ENCODE assay signal across 11 mouse cellular contexts in the genomic region with DNA sequence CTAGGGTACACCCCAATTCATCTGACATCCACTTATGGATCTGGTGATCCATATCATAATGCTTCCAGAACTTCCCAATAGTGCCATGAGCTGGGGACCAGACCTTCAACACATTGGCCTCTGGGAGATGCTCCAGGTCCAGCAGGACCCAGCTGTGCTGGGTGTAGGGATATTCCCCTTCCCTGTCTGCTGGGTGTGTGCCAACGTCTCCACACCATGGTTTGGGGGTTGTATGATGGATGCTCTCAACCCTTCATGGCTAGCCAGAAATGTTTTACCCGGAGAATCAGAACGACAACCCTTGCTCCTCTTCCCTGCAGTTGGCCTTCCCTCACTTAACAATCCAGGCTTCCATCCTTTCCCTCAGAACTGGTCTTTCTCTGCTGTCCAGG. TPM values are rescaled to one million over a fixed set of nuclear protein-coding genes. Genes with fewer than 3 reads are reported as not detected.
DNase-seq lines count a peak whose midpoint lies in the region; ATAC-seq and TF ChIP-seq lines count a peak whose summit lies in the region.
"Had no signal": no experiment of that assay in that cellular context is flagged by ENCODE, and none has a peak within 500 bp of the region (broad histone marks: within the 10 kb centered on the region; RNA-seq: fewer than 3 reads in every experiment).

No protein-coding gene starts in this region.

- intact Hi-C loops in heart, postnatal 14 days (cut with DNase I) = loop anchor here (2.0 kb wide), 1 partner anchor 67 kb away; a partner anchor contains a TSS

- no peaks in the 10 kb centered on the region for H3K36me3 ChIP-seq in heart, embryonic 11.5 days (ENCODE audit: control insufficient read depth, insufficient read depth, low read length)
- H3K36me3 ChIP-seq in lung, embryonic 14.5 days (ENCODE audit: insufficient read depth) = no peaks in the 10 kb centered on the region
- H3K36me3 ChIP-seq in intestine, embryonic 16.5 days (ENCODE audit: control insufficient read depth, insufficient read depth, low read length) = no peaks in the 10 kb centered on the region
- no peaks in the 10 kb centered on the region for H3K36me3 ChIP-seq in stomach, embryonic 16.5 days (ENCODE audit: control insufficient read depth, insufficient read depth, low read length)
- no peaks in the 10 kb centered on the region for H3K36me3 ChIP-seq in forebrain, embryonic 16.5 days (ENCODE audit: control insufficient read depth, insufficient read depth)
- H3K36me3 ChIP-seq: hindbrain, embryonic 10.5 days had no signal

- no peak for ATAC-seq in heart, embryonic 11.5 days (replicated peaks; ENCODE audit: insufficient number of reproducible peaks, low FRiP score, low TSS enrichment)
- peak; percentile 59; the same call in 1 of the 2 replicates for ATAC-seq in lung, embryonic 14.5 days (ENCODE audit: insufficient read depth)
- peak; percentile 62 for ATAC-seq in intestine, embryonic 16.5 days
- ATAC-seq in stomach, embryonic 16.5 days (ENCODE audit: insufficient read depth, low FRiP score) = peak; percentile 39
- ATAC-seq in forebrain, embryonic 16.5 days = no peak
- ATAC-seq: activated CD4-positive, CD25-positive, alpha-beta regulatory T cell, adult 4 months; forebrain, embryonic 13.5 days had no signal

- no peaks in the 10 kb centered on the region for H3K27me3 ChIP-seq in heart, embryonic 11.5 days (ENCODE audit: control insufficient read depth, insufficient read depth, low read length)
- no peaks in the 10 kb centered on the region for H3K27me3 ChIP-seq in lung, embryonic 14.5 days (ENCODE audit: insufficient read depth, low read length)
- H3K27me3 ChIP-seq in intestine, embryonic 16.5 days (replicated peaks; ENCODE audit: control insufficient read depth, insufficient read depth, low read length) = no peaks in the 10 kb centered on the region
- no peaks in the 10 kb centered on the region for H3K27me3 ChIP-seq in stomach, embryonic 16.5 days (ENCODE audit: control insufficient read depth, insufficient read depth, low read length)
- H3K27me3 ChIP-seq in forebrain, embryonic 16.5 days (replicated peaks; ENCODE audit: control insufficient read depth, insufficient read depth, low read length) = no peaks in the 10 kb centered on the region
- H3K27me3 ChIP-seq: forebrain, embryonic 13.5 days had no signal

- no peak overlapping the region for H3K4me3 ChIP-seq in heart, embryonic 11.5 days (ENCODE audit: low read depth, low read length)
- no peak overlapping the region for H3K4me3 ChIP-seq in lung, embryonic 14.5 days (ENCODE audit: low read depth, low read length)
- no peak overlapping the region for H3K4me3 ChIP-seq in intestine, embryonic 16.5 days (ENCODE audit: low read length)
- H3K4me3 ChIP-seq in stomach, embryonic 16.5 days (replicated peaks; ENCODE audit: low read length) = no peak overlapping the region
- no peak overlapping the region for H3K4me3 ChIP-seq in forebrain, embryonic 16.5 days (replicated peaks; ENCODE audit: low read length)
- H3K4me3 ChIP-seq: forebrain, embryonic 13.5 days; hindbrain, embryonic 10.5 days had no signal

- H3K9ac ChIP-seq in heart, embryonic 11.5 days (ENCODE audit: low read depth, low read length) = no peak overlapping the region
- H3K9ac ChIP-seq in lung, embryonic 14.5 days = no peak overlapping the region
- H3K9ac ChIP-seq in intestine, embryonic 16.5 days (ENCODE audit: low read depth, low read length) = no peak overlapping the region
- H3K9ac ChIP-seq in stomach, embryonic 16.5 days (ENCODE audit: low read length) = no peak overlapping the region
- no peak overlapping the region for H3K9ac ChIP-seq in forebrain, embryonic 16.5 days (replicated peaks; ENCODE audit: low read depth, low read length)
- H3K9ac ChIP-seq: forebrain, embryonic 13.5 days had no signal

- WGBS in heart, embryonic 11.5 days (ENCODE audit: insufficient replicate concordance) = 80% methylated on average over 3 of the region's 3 CpGs
- 38% methylated on average over 3 of the region's 3 CpGs for WGBS in lung, embryonic 14.5 days
- WGBS in intestine, embryonic 16.5 days = 54% methylated on average over 3 of the region's 3 CpGs
- WGBS in stomach, embryonic 16.5 days = 59% methylated on average over 3 of the region's 3 CpGs
- 84% methylated on average over 3 of the region's 3 CpGs for WGBS in forebrain, embryonic 16.5 days

- peak; percentile 60 to 61 for DNase-seq in heart, postnatal 14 days
- no peak for DNase-seq in lung, embryonic 14.5 days
- DNase-seq in lung, postnatal 14 days = no peak
- DNase-seq: embryo, embryonic 11 days had no signal

- no peaks in the 10 kb centered on the region for H3K9me3 ChIP-seq in heart, embryonic 11.5 days (replicated peaks; ENCODE audit: control insufficient read depth, low read length)
- no peaks in the 10 kb centered on the region for H3K9me3 ChIP-seq in lung, embryonic 14.5 days (ENCODE audit: low read depth, low read length)
- H3K9me3 ChIP-seq in intestine, embryonic 16.5 days (ENCODE audit: control insufficient read depth, low read length) = no peaks in the 10 kb centered on the region
- no peaks in the 10 kb centered on the region for H3K9me3 ChIP-seq in stomach, embryonic 16.5 days (replicated peaks; ENCODE audit: control insufficient read depth, low read length)
- H3K9me3 ChIP-seq in forebrain, embryonic 16.5 days (ENCODE audit: control insufficient read depth, low read length) = no peaks in the 10 kb centered on the region
- H3K9me3 ChIP-seq: hindbrain, embryonic 10.5 days had no signal

- H3K4me2 ChIP-seq in heart, embryonic 11.5 days = no peak overlapping the region
- peak overlapping the region; percentile 10; the same call in 1 of the 2 replicates for H3K4me2 ChIP-seq in lung, embryonic 14.5 days
- no peak overlapping the region for H3K4me2 ChIP-seq in intestine, embryonic 16.5 days (ENCODE audit: low read depth, low read length)
- H3K4me2 ChIP-seq in stomach, embryonic 16.5 days (ENCODE audit: low read depth, low read length) = no peak overlapping the region
- H3K4me2 ChIP-seq in forebrain, embryonic 16.5 days (ENCODE audit: low read length) = no peak overlapping the region
- H3K4me2 ChIP-seq: forebrain, embryonic 13.5 days had no signal

- H3K27ac ChIP-seq in heart, embryonic 11.5 days (ENCODE audit: low read depth, low read length) = no peak overlapping the region
- H3K27ac ChIP-seq in lung, embryonic 14.5 days (ENCODE audit: low read depth) = peak overlapping the region; percentile 33; the same call in 1 of the 2 replicates
- H3K27ac ChIP-seq in intestine, embryonic 16.5 days (ENCODE audit: low read length) = peak overlapping the region; percentile 79
- H3K27ac ChIP-seq in stomach, embryonic 16.5 days (ENCODE audit: low read length) = peak overlapping the region; percentile 87
- H3K27ac ChIP-seq in forebrain, embryonic 16.5 days (ENCODE audit: low read length) = no peak overlapping the region
- H3K27ac ChIP-seq: forebrain, embryonic 13.5 days; hindbrain, embryonic 10.5 days had no signal

- no peak for TF ChIP-seq CTCF in lung, embryonic 14.5 days (IDR thresholded peaks at IDR 0.05; ENCODE audit: low read depth)

- no peaks in the 10 kb centered on the region; the same call in 1 of the 2 replicates for H3K4me1 ChIP-seq in heart, embryonic 11.5 days (ENCODE audit: control insufficient read depth, insufficient read depth, low read length)
- H3K4me1 ChIP-seq in lung, embryonic 14.5 days (ENCODE audit: insufficient read depth) = peaks cover 16% of the 10 kb centered on the region; the same call in 1 of the 2 replicates
- peaks cover 6% of the 10 kb centered on the region for H3K4me1 ChIP-seq in intestine, embryonic 16.5 days (ENCODE audit: control insufficient read depth, insufficient read depth, low read length)
- peaks cover 13% of the 10 kb centered on the region for H3K4me1 ChIP-seq in stomach, embryonic 16.5 days (ENCODE audit: control insufficient read depth, insufficient read depth, low read length)
- no peaks in the 10 kb centered on the region for H3K4me1 ChIP-seq in forebrain, embryonic 16.5 days (replicated peaks; ENCODE audit: control insufficient read depth, insufficient read depth, low read length)
- H3K4me1 ChIP-seq: forebrain, embryonic 13.5 days; hindbrain, embryonic 10.5 days had no signal

RNA-seq across cellular contexts. Expression of a gene that starts 58.5 kb away (rescaled TPM):
- total RNA-seq in heart, postnatal 14 days (2021) = 1 to 10 TPM; 4.3 to 5.0 TPM
- 4.5 and 6.3 TPM in 2 replicates for polyA plus RNA-seq in heart, embryonic 11.5 days (2014; fragmentation: Nextera tagmentation; extraction: Ambion mirVana)
- polyA plus RNA-seq in lung, embryonic 14.5 days (2014; fragmentation: Nextera tagmentation; extraction: Ambion mirVana) = 3.7 and 3.8 TPM in 2 replicates
- 6.4 and 6.6 TPM in 2 replicates for polyA plus RNA-seq in intestine, embryonic 16.5 days (2015; fragmentation: Nextera tagmentation; extraction: Ambion mirVana)
- polyA plus RNA-seq in stomach, embryonic 16.5 days (2015; fragmentation: Nextera tagmentation; extraction: Ambion mirVana) = 16.1 and 21.1 TPM in 2 replicates
- polyA plus RNA-seq in forebrain, embryonic 16.5 days (2015; fragmentation: Nextera tagmentation; extraction: Ambion mirVana) = 1.9 and 2.4 TPM in 2 replicates

Comparison
In these comparisons a context has a peak if more than half of its experiments do, and no peak if none do; other contexts are left out.
1. DNase-seq: peak in heart, postnatal 14 days (2 of 2); none in lung, embryonic 14.5 days (single experiment) and lung, postnatal 14 days (single experiment).
2. ATAC-seq: peak in lung, embryonic 14.5 days (single experiment), intestine, embryonic 16.5 days (single experiment) and stomach, embryonic 16.5 days (single experiment); none in heart, embryonic 11.5 days (single experiment) and forebrain, embryonic 16.5 days (single experiment).
3. H3K27ac ChIP-seq: peak in lung, embryonic 14.5 days (single experiment), intestine, embryonic 16.5 days (single experiment) and stomach, embryonic 16.5 days (single experiment); none in heart, embryonic 11.5 days (single experiment) and forebrain, embryonic 16.5 days (single experiment).